Mouse (Mus musculus) B cell, adult 2 months (primary cell): ENCODE data around the gene Nr1h5.

ENCODE experiments used
- DNase-seq, 2 experiments: peaks; one replicate each; pipeline ENCODE4 v3.0.0; 2022

Gene Nr1h5

DNA sequence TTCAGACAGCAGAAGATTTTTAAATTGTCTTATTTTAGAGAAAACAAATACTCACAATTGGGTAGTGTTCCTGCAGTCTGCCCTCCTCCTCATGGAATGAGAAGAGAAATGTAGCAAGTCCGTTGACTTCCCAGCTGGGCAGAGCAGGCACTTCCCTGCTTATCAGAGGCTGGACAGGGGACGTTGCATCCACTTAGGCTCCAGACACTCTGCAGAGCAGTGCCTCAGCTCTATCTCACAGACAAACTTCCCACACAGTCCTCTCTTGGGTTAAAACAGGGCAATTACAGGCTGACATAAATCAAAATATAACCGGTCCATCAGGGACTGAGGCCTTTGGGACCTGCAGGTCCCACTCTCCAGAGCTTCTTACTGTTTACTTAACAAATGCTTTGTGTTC is at the start of gene Nr1h5:
Nr1h5 (minus strand) TSS at position 101 of the 400 bp plus-strand sequence.
- DNase-seq = no peak

DNA sequence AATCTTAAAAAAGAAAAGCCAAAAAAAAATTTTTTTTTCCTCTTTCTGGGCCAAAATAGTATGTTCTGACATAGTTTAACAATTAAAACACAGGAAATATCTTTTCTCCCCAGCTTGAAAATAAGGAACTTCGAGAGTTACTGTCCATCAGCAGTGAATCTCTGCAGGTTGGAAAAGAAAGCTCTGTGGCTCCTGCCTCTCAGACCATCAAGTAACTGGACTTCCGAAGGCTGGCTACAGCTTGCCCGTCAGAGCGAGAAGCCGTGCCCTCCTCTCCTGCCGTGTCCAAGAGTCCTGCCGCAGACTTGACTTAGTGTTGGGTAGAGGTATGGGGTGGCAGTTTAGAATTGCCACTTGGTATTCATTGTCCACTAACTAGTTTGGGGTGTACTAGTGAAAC is 37.7 kb upstream of the Nr1h5 start:
- no peak for DNase-seq

DNA sequence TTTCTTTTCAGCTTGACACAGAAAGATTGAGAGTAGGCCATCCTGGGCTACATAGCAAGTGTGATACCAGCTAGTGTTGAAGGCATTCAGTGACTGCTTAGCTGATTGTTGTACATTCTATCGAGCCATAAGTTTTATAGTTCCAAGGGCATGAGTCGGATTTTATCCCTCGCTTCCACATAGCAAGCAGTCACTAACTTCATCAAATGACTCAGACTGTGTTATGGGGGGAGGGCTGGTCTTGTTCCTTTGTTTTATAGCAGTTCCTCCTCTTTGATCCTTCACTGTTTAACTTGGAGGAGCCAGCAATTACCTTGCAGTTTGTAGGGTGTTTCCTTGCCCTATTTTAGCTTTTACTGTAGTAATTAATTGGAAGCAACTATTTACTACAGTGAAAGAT is 33.7 kb upstream of the Nr1h5 start:
- DNase-seq = no peak

DNA sequence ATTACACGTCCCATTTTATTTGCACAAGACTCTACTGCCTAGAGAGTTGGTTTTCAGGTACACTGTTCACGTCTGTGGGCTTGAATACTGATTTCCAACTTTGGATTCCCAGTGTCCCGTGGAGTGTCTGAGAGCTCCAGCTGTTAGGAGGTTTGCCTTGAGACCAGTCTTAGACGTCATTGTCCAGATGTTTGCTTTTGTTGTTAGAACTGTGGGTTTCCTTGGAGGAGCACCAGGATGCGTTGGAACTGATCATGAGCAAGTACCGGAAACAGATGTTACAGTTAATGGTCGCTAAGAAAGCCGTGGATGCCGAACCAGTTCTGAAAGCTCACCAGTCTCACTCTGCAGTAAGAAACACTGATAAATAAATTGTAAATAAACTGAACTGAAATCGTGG is 33.1 kb upstream of the Nr1h5 start:
- no peak for DNase-seq

DNA sequence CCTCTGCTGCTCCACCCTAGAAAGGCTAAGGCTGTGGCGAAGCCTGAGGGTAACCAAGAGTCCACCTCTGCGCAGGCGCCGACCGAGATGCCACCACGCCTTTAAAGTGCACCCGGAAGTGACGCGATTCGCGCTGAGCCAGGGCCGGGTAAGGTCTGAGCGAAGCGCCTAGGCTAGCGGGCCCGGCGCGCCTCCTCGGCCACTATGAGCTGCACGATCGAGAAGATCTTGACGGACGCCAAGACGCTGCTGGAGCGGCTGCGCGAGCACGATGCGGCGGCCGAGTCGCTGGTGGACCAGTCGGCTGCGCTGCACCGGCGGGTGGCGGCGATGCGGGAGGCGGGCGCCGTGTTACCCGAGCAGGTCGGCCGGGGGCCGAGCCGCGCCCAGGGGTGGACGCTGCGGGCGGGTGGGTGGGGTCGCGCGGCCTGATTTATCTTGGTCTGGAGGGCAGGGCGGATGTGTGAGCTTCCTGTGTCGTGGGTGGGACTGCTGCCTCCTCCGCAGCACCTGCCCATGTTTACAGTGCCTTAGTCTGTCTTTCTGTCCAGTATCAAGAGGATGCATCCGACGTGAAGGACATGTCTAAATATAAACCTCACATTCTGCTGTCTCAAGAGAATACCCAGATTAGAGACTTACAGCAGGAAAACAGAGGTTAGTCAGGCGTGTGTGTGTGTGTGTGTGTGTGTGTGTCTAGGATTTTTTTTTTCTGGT is 31.8 kb upstream of the Nr1h5 start, which contains the start of gene Sike1:
Sike1 (plus strand) TSS at position 104 of the 717 bp plus-strand sequence.
- DNase-seq = peak; percentile 96

DNA sequence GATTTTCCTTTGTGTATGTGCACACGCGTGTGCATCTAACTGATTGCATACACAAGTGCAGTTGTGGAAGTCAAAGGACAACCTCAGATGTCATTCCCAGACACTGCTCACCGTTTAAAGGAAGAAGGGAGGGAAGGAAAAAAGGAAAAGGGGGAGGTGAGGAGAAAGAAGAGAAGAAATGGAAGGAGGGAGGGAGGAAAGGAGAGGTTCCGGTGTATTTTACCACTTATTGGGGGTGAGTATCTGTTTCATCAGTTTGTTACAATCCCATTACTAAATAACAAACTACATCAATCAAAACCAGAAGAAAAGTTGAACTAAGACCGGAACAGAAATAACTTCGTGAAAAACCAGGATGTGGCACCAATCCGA is 31.3 kb upstream of the Nr1h5 start:
- no peak for DNase-seq

DNA sequence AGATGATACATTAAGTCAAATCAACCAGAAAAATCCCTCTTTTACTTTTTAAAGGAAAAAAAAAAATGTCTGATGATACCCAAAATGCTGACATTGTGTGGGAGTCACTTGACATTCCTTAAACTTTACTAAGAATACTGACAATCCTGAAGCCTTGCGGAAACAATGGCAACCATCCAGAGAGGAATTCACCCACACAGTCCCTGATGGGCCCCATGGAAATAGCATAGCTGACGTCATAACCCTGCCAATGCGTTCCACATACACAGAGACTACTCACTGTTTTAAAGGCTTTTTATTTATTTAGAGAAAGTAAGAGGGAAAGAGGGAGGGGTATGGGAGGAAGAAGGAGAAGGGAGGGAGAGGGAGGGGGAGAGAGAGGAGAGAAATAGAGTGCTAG is 29.0 kb upstream of the Nr1h5 start:
- DNase-seq = no peak

DNA sequence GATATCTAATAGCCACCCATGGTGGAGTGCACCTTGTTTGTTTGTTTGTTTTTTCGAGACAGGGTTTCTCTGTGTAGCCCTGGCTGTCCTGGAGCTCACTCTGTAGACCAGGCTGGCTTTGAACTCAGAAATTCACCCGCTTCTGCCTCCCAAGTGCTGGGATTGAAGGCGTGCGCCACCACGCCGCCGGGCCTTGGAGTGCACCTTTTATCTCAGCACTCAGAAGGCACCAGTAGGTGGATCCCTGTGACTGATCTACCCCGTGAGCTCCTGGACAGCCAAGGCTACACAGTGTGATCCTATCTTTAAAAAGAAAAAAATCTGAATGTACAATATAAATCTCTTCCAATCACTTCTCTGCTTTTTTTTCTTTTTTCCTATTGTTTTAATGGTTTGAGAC is 27.1 kb upstream of the Nr1h5 start:
- DNase-seq = no peak

DNA sequence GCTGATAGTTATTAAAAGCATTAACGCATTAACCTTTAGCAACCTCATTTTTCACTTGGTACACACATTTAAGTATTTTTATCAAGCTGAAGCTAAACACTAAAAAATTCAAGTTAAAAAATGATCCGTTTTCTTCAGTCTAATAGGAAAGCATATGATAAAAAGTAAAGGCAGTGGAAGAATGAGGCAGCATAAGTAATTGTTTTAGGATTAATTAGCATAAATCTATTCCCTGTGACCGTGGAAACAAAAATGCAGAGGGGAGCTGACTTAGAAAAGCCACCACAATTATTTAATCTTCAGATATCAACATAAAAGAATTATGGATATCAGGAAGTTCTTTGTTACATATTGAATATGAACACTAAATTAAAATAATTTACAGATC is 16.4 kb upstream of the Nr1h5 start:
- DNase-seq = no peak

DNA sequence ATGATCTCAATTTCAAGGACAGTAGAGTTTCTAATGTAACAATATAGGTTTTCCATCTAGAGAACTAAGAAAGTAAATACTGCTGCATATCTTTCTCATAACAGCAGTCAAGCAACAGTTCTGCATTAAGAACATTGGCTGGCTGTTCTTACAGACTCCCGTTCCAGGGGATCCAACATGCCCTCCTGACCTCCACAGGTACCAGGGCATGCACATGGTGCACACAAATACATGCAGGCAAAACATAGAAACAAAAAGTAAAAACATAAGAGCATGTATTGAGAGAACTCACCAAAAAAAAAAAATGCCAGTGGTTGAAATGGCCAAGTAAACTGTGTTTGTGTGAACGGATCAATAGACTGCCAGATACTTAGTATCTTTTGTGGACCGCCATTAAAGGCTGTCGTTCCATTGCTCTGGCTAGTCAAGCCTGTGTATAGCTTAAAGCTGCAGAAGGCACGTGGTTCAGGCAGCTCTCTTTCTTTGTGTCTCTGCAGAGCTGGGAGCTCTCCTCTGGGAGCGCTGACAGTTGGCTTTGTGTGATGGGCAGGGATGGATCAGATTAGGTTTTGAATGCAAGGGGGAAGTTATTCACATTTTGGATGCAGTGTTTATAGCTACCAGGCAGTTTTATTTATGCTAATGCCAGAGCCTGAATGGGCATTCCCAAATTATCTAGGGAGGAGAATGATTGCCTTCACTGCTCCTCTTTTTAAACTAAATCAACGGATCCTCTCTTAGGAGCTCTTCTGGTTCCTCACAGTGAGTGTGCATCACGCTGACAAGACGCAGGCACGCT is 15.8 kb upstream of the Nr1h5 start:
- no peak for DNase-seq

DNA sequence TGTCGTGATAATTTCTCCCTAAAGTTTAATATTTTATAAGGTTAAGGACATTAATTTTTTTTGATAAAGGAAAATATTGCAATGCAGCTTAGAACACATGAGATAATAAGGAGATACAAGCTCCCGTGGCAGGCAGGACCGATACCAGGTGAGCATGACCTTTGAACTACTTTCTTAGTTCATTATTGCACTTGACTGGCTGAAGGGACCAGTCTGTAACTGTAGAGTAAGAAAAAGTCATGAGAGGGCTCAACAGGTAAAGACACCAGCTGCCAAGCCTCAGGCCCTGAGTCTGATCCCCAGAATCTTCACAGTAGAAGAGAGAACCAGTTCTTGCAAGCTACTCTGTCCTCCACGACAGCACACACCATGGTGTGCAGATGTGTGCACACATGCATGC is 13.0 kb upstream of the Nr1h5 start:
- no peak for DNase-seq

DNA sequence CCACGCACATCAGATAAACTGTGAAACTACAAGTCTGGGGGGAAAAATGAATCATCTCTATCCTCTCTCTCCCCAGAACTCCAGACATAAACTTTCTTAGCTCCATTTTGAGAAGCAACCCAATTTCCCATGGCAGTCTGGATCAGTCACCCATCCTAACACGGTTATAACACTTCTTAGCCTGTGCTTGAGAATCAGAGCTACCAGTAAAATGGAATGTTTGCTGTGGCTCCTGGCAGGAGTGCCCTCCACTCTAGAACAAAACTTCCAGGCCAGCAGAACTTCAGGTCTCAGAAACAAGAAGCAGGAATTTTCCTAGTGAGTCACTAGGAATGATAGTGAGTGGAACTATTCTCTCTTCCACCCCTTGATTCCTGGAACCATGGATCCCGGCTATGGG is 6.6 kb upstream of the Nr1h5 start:
- no peak for DNase-seq

DNA sequence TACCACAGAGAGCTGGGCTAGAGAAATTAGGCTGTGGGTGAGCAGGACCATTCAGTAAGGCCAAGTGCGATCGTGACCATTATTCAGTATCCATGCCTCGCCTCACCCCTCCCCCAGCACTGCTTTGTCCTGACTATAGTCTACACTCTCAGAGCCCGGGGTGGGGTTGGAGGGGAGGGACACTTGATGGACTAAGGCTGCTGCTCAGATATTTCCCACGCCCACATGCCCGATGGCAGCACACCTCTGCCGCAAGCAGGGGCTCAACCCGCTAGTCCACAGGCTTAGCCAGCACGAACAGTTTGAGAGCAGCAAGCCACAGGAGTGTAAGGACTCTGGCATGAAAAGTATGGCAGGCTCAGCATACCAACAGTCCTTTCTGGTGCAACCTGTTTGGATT is 6.1 kb upstream of the Nr1h5 start:
- no peak for DNase-seq

DNA sequence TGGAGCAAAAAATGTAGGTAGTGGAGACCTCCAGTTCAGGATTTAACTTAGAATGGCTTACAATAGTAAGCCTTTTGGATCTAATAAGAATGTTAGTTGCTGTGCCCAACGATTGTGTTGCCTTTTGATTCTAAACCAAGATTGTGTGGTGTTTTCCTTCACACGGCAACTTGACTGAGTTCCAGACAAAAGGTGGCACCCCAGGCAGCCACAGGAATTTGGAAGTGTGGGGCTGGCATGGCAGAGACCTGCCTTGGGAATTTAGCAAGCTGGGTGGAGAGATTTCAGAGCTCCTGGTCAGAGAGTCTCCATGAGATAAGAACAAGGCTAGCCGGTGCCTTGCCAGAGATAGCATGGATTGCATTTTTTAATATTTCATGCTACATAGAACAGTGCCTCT is 8.3 kb downstream of the Nr1h5 start:
- no peak for DNase-seq

DNA sequence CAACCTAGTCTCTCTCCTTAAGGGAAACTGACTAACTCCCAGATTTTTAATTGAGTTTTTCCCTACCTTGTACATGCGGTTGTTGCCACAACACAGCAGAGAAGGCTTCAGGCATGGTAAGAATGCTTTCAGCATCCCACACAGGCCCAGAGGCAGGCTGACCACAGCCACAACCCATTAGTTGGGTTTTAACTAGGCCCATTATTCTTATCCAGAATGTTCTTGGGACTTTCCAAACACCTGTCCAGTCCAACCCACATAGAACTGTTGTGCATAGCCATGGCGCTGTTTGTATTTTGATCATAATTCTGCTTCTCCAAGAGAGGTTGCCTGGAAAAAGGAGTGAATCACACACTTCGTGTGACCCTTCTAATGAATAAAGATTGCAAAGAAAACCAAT is 8.8 kb downstream of the Nr1h5 start:
- no peak for DNase-seq

DNA sequence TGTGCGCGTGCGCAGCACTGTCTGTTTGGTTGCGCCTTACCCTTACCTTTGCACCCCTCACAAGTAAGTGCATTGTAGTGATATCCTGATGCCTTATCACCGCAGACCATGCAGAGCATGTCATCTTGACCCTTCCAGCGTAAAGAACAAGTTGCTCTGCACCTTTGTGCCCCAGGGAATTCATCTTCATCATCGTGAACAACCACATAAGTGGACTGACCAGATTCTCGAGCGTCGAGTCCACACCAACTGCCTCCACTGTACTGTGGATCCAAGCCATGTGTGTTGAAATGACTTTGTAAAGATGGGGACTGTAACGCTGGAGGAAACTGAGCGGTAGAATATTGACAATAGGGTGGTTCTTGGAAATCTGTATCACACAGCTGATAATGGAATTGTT is 9.5 kb downstream of the Nr1h5 start:
- no peak for DNase-seq

DNA sequence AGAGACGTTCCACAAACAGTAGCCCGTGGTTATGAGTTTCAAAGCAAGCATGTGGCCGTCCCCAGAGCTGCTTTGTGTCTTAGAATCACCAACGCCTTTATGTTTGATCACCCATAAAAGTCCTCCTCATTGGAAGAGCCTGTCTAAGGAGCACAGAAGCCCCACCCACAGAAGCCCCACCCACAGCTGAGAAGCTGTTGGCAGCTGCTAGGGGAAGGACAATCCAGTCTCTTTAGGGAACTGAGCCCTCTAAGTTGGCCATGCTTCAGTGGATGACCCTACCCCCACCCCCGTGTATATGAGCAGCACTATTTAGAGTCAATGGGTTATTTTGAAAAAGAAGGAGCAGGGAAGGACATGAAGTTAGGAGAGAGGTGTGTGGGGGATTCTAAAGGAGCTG is 17.1 kb downstream of the Nr1h5 start:
- DNase-seq = peak; percentile 59 to 64

DNA sequence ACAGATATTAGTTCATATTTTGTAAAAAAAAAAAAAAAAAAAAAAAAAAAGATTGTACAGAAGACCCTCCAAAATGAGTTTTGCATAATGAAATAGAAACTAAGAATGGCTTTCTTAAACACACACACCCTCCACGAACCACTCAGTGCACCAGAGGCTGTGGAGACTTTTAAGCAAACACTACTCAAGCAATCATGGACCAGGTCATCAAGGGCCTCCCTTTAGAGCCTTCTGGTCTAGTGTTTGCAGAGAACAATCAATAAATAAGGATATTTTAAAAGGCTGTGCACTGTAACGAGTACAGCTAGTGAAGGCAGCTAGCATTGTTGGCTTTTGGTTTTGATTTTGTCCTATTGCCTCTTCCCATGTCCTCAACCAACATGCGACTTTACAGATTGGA is 17.6 kb downstream of the Nr1h5 start:
- DNase-seq = no peak

DNA sequence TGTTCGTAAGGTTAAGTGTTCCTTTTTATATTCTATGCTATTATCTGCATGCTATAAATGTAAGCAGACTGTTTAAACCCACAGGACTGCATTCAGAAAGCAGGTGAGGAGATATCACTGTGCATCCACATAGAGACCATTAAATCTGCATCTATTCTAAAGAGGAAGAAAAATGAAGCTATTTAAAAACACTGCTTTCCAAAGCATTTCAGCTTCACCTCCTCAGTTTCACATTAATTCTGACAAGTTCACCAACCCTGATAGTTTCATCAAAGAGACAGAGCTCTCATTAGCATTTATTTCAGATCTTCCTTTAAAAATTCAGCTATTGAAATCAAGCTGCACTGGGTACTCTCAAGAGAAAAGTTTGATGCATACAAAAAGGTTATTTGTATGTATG is 25.8 kb downstream of the Nr1h5 start:
- no peak for DNase-seq

DNA sequence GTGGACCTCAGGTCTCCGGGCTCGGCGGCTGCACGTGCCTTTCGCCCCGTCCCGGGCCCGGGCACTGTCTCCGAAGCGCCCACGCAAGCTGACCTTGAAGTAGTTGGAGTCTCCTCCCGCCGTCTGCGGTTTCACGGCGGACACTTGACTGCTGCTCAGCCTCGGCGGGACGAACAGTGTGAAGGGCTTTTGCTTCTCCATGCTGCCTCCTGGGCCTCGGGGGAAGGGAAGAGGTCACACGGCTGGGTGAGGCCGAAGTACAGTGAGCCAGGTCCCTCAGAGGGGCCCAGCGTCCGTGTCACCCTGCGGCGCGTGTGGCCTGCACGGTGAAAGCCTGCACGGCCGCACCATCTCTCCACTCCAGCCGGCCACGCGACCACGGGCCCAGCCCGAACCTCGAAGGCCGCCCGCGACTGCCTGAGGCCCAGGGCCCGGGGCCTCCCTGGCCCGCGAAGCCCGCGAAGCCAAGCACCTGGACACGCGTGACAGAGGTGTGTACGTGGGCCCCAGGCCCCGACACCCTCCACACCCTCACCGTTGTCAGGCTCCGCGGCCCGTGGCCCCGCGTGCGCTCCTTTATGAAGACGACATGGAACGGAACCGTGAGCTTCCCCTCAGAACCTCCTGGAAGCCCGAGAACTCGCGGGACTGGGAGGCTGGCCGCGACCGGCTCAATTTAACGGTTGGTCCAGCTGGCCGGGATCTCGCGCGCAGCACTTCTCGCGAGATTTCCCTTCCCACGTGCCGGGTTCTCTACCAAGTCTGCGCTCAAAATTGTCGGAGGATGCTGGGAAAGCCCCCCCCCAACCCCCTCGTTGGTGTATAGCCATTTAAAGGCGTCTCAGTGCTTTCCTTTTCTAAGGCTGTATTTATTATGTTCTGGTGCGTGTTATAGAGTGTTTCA is 28.2 kb downstream of the Nr1h5 start, which contains the start of gene Sycp1:
Sycp1 (minus strand) TSS at position 650 of the 904 bp plus-strand sequence.
- no peak for DNase-seq

DNA sequence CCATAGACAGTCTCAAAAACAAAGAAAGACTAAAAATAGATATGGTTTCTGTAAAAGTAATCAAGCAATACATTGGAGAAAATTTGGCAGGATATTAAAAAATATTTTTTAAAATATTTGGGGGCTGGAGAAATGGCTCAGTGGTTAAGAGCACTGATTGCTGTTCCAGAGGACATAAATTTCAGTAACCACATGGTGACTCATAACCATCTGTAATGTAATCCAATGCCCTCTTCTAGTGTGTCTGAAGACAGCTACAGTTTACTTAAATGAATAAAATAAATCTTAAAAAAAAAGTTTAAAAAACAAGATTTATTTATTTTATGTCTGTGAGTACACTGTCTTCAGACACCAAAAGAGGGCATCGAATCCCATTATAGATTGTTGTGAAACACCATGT is 64.8 kb downstream of the Nr1h5 start:
- DNase-seq = no peak
